Mouse (Mus musculus): ENCODE results near the gene Espn.
A peak's percentile ranks its signal among the peaks of the same experiment; 100 is the strongest.

Gene Espn

GRCm38 (mm10) chr4:152125161-152126025 lies 26.8 kb downstream of the Espn start:
- no peak for DNase-seq (ENCODE audit: low spot score in 2 of 2)

GRCm38 (mm10) chr4:152124361-152124961 lies 27.7 kb downstream of the Espn start:
- no peak for DNase-seq (ENCODE audit: low spot score in 2 of 2)

- DNase-seq (ENCODE audit: low spot score in 2 of 2) = no peak
These were observed 31.0 kb downstream of the Espn start for GRCm38 (mm10) chr4:152121183-152121505.

- no peak for DNase-seq (ENCODE audit: low spot score in 2 of 2)
These were observed 31.6 kb downstream of the Espn start for GRCm38 (mm10) chr4:152120311-152121182.

- no peak for DNase-seq (ENCODE audit: low spot score in 2 of 2)
These were observed 32.5 kb downstream of the Espn start for GRCm38 (mm10) chr4:152119396-152120292.

- no peak for DNase-seq (ENCODE audit: low spot score in 2 of 2)
These were observed 34.6 kb downstream of the Espn start for GRCm38 (mm10) chr4:152117538-152117937.

- no peak for DNase-seq (ENCODE audit: low spot score in 2 of 2)
These were observed 36.1 kb downstream of the Espn start, which contains the start of gene Tnfrsf25 for GRCm38 (mm10) chr4:152115921-152116612. TSS of gene Tnfrsf25 (plus strand) at chr4:152115934.

- DNase-seq (ENCODE audit: low spot score in 2 of 2) = peak in 1 of 2 experiments; percentile 31
These were observed 38.1 kb downstream of the Espn start for GRCm38 (mm10) chr4:152114080-152114479.

- DNase-seq (ENCODE audit: low spot score in 2 of 2) = no peak
These were observed 39.8 kb downstream of the Espn start for GRCm38 (mm10) chr4:152112329-152112728.

- DNase-seq (ENCODE audit: low spot score in 2 of 2) = no peak
These were observed 41.5 kb downstream of the Espn start for GRCm38 (mm10) chr4:152110689-152111088.

GRCm38 (mm10) chr4:152109509-152109908 lies 42.7 kb downstream of the Espn start:
- no peak for DNase-seq (ENCODE audit: low spot score in 2 of 2)

- no peak for DNase-seq (ENCODE audit: low spot score in 2 of 2)
These were observed 43.5 kb downstream of the Espn start for GRCm38 (mm10) chr4:152108673-152109072.

GRCm38 (mm10) chr4:152107971-152108509 lies 44.1 kb downstream of the Espn start:
- peak; percentile 83 to 85 for DNase-seq (ENCODE audit: low spot score in 2 of 2)

GRCm38 (mm10) chr4:152107493-152107892 lies 44.7 kb downstream of the Espn start:
- no peak for DNase-seq (ENCODE audit: low spot score in 2 of 2)

GRCm38 (mm10) chr4:152106746-152107145 lies 45.4 kb downstream of the Espn start:
- DNase-seq (ENCODE audit: low spot score in 2 of 2) = peak in 1 of 2 experiments; percentile 25

GRCm38 (mm10) chr4:152103025-152103424 lies 49.1 kb downstream of the Espn start:
- peak in 1 of 2 experiments; percentile 82 for DNase-seq (ENCODE audit: low spot score in 2 of 2)

GRCm38 (mm10) chr4:152101921-152102320 lies 50.2 kb downstream of the Espn start:
- DNase-seq (ENCODE audit: low spot score in 2 of 2) = peak in 1 of 2 experiments; percentile 26

GRCm38 (mm10) chr4:152101081-152101653 lies 51.0 kb downstream of the Espn start:
- DNase-seq (ENCODE audit: low spot score in 2 of 2) = peak in 1 of 2 experiments; percentile 40

- peak; percentile 72 to 81 for DNase-seq (ENCODE audit: low spot score in 2 of 2)
These were observed 51.6 kb downstream of the Espn start for GRCm38 (mm10) chr4:152100541-152100940.

Data from right cerebral cortex, postnatal 10 days (tissue).